Mouse (Mus musculus): ENCODE results near the gene Slc25a45.

DNA sequence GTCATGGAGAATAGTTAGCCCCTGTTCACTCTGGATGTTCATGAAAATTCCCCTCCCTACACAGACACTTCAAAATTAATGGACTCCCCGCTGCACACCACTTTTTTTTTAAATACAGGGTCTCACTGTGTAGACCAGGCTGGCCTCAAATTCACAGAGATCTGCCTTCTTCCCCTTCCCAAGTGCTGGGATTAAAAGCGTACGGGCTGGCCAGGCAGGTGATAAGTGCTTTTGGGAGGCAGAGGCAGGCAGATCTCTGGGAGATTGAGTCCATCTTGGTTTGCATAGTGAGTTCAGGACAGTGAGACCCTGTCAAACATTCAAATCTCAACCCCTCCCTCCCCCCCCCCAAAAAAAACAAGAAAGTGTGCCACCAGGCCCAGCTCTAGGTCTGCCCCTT is 45.4 kb downstream of the Slc25a45 start:
- TF ChIP-seq CTCF (conservative IDR thresholded peaks at IDR 0.05; ENCODE audit: low read length) (no peak), POU5F1 (IDR thresholded peaks at IDR 0.05; ENCODE audit: borderline replicate concordance, low read length) (no peak), NANOG (IDR thresholded peaks at IDR 0.05; ENCODE audit: borderline replicate concordance, low read length) (no peak)
